Mouse (Mus musculus) heart, postnatal 0 days (tissue): Measurements from ENCODE around the gene Faf1.

ENCODE experiments used
- CTCF ChIP-seq: IDR thresholded peaks from 2 replicates; pipeline ENCODE4 v1.5.1; 2016; ENCODE audit warnings: antibody characterized with exemption, control low read depth, low read depth
- EP300 ChIP-seq: IDR thresholded peaks from 2 replicates; pipeline ENCODE4 v1.6.1; 2016; ENCODE audit warnings: antibody characterized with exemption, low read depth

GRCm38 (mm10) chr4:109857851-109858250, 181.5 kb downstream of the Faf1 start:
- no peak for TF ChIP-seq CTCF
- no peak for TF ChIP-seq EP300
